Mouse (Mus musculus): ENCODE results near the gene Mpp3. TPM values are rescaled to one million over a fixed set of nuclear protein-coding genes. Genes with fewer than 3 reads are reported as not detected.

Gene Mpp3
- polyA plus RNA-seq, 2 experiments from 2014 or later: 0.42 TPM; not detected in 1

DNA sequence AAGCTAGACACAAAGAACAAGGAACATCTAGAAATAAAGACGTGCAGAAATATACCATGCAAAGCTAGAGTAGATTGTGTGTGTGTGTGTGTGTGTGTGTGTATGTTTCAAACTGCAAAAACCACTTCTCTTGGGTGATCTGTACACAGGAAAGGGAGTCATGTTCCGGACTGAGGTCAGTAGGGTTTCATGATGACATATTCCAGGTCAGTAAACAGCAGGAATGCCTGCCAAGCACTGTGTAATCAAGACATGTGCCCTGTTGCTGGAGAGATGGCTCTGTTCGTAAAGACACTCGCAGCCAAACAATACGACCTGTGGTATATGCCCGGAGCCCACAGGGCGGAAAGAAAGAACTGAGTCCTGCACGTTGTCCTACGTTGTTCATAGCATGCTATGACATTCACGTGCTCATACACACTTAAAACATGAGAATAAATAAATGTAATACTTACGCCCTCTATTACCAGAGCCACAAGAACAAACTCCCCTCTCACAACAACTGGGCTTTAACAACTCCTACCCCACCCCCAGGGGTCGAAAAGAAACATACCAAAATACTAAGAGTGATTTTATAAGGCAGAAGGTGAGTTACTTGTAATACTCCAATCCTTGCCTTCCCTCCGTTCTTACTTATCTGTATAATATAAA lies 11.4 kb upstream of the Mpp3 start:
- no peak for ATAC-seq

DNA sequence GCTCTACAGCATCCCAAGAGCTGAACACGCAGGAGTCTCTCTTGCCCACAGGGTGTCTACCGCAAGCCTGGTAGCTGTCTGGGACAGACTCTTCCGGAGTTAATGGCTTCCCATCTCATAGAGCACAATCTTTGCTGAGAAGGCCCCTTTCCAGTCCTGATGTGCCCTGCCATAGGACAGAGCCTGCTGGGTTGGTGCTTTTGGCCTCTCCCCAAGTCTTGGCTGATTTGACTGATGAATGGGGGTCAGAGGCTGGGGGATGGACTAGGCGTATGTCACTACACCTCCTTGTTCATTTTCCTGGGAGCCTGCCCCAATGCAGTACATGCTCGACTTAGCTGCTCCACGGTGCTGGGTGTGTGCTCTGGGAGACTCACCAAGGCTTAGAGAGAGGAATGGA lies 9.5 kb upstream of the Mpp3 start:
- no peak for ATAC-seq

DNA sequence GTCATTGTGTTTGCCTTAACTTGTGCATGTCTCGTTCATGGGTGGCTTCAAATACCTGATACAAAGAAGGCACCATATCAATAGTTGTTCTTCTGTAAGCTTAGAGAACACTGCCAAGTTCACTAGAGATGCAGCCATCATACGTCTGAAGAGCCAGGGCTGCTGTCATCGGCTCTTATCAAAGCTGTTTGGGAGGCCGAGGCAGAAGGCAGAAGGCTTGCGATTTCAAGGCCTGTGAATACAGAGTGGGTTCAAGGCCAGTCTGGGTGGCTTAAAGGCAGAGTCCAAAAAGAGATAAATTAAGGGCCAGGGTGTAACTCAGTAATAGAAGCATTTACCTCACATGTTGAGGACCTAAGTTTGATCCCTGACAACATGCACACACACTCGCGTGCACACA lies 8.1 kb upstream of the Mpp3 start:
- no peak for ATAC-seq

GRCm38 (mm10) chr11:102035456-102035960 lies 7.2 kb upstream of the Mpp3 start:
- no peak for ATAC-seq

DNA sequence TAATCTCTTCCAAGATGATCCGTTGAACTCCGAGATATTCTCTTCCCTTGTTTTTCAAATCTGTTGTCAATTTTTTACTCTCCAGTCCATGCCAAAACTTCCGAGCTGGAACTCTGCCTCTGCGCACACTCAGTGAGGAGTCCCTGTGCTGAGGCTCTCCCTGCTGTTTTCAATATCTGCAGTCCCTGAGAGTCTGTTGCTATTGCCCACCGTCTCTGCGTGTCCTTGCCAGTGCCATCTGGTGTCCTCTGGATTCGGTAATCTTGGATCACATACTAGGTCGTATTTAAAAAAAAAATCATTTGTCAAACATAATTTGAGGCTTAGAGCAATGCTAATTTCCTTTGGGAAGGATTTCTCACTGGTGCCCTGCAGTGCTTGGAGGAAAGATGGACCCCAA lies 6.6 kb upstream of the Mpp3 start:
- no peak for ATAC-seq

- no peak for ATAC-seq
Observed at GRCm38 (mm10) chr11:102033055-102033591, 4.9 kb upstream of the Mpp3 start.

- no peak for ATAC-seq
Observed at GRCm38 (mm10) chr11:102031149-102031548, 2.9 kb upstream of the Mpp3 start.

DNA sequence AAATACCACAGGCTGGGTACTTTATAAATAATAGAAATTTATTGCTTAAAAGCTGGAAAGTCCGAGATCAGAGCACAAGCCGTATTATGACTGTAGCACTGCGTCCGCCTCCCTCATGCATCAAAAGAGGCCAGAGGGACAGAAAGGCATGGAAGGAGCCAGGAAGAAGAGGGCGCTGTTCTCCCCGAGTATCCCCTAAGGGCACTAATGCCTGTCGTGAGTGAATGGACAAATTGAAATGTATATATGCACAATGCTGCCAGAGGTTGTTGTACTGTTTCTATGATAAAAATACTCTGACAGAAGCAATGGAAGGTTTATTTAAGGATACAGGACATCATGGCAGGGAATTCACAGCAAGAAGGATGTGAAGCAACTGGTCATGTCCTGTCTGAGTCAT lies 1.7 kb upstream of the Mpp3 start:
- ATAC-seq: no peak

- ATAC-seq: no peak
Observed at GRCm38 (mm10) chr11:102029304-102029703, 1.0 kb upstream of the Mpp3 start.

DNA sequence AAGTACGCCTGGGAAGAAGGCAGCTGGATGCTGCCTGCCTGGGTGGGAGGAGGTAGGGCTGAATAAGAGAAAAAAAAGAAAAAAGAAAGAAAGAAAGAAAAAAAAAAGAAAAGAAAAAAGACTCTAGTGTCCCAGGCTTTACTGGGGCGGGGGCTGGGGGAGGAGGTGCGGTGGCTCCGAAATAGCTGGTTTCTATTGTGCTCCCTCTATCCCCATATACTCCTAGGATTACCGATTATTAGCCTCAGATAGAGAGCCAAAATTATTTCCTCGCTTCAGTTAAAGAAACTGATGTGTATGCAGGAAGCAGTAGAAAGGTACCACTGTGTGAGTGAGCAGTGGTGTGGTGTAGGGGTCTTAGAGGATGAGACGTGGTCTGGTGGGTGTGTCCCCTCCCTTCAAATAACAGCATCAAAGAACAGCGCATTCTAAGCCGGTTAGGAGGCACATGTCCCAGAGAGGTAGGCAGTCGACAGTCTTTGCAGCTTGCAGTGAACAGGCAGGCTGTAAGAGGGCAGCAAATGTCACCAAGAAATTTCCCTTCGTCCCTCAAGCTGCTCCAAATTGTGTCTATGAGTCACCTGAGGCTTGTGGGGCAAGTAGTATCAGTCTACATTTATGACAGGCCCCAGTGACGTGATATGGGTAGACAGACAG lies 772 bp downstream of the Mpp3 start:
- no peak for ATAC-seq

DNA sequence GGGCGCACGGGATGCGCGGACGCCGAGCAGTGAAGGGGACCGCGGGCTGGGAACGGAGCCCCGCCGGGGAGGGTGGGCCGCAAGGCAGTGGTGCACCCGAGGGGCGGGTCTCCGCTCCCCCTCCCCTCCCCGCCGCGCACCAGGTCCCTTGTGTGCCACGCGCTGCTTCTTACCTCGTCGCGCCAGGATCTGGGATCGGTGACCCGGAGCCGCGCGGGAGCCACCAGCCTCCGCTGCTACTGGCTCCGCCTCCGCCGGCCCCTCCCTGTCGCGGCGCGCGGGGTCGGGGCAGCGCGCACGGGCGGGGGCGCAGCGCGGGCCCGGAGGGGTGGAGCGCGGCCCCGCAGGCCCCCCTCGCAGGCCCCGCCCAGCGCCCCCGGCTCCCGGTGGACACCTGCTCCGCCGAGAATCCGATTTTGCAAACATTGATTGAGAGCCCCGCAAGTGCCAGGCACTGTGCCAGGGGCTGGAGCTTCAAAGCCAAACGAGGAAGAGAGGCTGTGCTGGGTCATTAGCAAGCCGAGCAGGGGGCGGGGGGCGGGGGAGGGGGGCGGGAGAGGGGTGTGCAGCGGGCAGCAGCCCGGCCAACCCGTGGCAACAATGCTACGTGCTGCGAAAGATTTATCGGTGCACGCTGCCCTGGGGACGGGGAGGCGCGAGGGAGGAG lies 1.4 kb downstream of the Mpp3 start:
- no peak for ATAC-seq

- ATAC-seq: no peak
Observed at GRCm38 (mm10) chr11:102025991-102026660, 2.1 kb downstream of the Mpp3 start.

DNA sequence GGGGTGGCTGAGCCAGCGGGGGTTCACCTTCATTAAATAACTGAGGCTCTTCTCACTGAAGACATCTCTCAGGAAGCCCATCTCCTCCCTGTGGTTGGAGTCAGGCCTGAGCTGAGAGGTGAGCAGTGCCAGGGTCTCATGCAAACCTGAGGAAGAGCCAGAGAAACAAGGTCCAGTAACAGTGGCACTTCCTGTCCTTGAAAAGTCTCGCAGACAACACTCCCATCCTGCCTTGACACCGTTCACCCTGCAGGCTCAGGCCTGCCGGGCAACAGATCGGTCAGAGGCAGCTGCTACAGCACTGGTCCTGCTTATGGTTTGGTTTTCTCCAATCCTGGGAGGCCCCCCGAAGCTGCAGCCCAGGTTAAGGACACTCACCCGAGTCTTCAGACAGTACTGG lies 2.9 kb downstream of the Mpp3 start:
- no peak for ATAC-seq

DNA sequence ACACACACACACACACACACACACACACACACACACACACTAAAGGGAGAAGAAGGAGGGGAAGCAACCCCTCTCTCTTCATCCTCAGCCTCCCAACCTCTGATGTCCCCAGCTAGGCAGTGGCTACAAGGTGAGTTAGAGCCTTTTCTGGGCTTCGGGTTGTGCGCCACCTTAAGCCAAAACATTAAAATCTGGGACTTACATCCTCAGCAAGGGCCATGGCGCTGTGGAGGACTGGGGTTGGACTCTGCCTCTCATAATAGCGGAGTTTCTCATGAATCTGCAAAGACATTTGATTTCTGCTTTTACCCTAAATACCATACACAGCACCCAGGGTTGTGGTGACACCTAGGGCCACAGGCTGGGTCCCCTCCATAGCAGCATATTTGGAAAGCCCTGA lies 3.4 kb downstream of the Mpp3 start:
- ATAC-seq: no peak

DNA sequence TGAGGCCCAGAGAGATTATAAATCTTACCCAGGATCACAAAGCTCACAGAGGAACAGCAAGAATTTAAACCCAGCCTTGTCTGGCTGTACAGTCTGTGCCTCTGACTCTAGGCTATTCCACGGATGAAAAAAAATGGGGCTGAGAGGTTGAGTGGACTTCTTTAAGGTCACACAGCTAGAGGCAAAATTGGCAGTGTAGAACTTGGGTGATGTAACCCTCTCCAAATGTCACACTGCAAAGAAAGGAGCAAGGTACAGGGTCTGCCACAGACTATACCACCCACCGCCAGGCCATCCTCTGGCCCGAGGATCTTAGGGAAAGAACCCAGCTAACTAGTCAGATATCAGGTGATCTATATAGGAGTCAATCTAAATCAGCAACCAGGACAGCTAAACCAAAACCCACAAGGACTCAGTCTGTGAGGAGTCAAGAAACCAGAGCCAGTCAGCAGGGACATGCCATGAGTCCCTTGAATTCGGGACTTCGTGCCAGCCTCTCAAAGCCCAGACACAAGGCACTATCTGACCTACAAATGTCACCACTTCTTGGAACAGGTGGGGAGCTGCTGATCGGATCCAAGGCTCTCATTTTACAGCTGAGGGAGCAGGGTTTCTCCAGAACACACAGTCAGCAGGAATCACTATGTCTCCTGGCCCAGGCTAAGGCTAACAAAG lies 4.0 kb downstream of the Mpp3 start:
- no peak for ATAC-seq

GRCm38 (mm10) chr11:102023406-102023805 lies 4.9 kb downstream of the Mpp3 start:
- no peak for ATAC-seq

DNA sequence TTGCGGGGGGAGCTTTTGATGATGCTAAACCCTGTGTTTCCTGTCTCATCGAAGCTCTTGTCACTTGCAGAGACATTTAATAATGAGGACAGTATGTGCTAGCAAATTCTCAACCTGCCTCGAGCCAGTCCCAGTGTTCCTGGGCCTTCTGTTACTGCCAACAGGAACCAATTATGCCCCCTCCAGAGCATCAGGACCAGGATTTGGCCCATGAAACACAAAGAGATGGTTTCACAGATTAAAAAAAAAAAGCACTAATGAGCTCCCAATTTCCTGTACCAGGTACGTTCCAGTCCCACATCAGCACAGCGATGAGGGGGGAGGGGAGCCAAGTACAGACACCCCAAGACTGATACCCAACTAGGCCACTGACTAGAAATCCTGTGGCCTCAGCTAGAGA lies 7.1 kb downstream of the Mpp3 start:
- no peak for ATAC-seq

DNA sequence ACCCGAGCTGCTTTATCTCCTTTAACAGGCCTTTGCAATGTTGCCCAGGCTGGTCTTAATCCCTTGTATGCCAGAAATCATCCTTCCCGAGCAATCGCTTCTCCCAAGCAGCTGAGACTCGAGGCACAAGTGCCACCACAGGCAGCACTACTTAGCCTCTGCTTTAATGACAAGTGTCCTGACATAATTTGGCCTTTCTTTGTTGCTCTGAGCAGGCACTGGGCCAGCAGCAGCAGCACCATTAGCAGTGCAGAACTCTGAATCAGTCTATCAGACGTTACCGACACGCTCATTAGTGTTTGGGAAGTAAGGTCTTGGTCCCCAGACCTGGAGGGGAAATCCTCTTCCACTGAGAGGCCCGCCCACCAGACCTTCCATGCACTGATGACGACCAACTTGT lies 8.5 kb downstream of the Mpp3 start:
- no peak for ATAC-seq

GRCm38 (mm10) chr11:102016136-102016535 lies 12.1 kb downstream of the Mpp3 start:
- ATAC-seq: no peak

- no peak for ATAC-seq
Observed at GRCm38 (mm10) chr11:102015472-102015871, 12.8 kb downstream of the Mpp3 start.

GRCm38 (mm10) chr11:102013201-102013600 lies 15.1 kb downstream of the Mpp3 start:
- no peak for ATAC-seq

DNA sequence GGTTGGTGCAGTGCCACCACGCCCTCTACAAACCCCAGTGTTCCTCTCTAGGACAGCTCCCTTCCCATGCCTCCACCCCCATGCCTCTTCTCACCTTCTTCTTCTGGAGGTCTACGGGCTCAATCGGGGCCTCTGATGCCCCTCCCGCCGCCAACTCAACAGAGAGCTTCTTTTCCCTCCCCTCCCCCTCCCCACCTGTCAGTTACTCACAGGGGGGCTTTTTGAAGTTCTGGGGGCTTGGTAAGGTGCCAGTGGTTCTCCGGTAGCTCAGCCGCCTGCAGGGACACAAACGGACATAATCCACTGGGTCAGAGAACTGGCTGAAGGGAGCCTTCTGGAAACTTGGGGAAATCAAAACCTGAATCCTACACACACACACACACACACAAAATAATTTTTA lies 16.8 kb downstream of the Mpp3 start:
- no peak for ATAC-seq

- no peak for ATAC-seq
Observed at GRCm38 (mm10) chr11:102010140-102010539, 18.1 kb downstream of the Mpp3 start.
